Mouse (Mus musculus) activated CD4-positive, CD25-positive, alpha-beta regulatory T cell, adult 9 weeks (primary cell): ENCODE measurements around the gene Ptgds. TPM values are rescaled to one million over a fixed set of nuclear protein-coding genes. Genes with fewer than 3 reads are reported as not detected.

ENCODE experiments used
- polyA plus RNA-seq: library from polyadenylated mRNA; unstranded; fragments of 100-300 nt; shearing (Covaris generic); gene quantifications from one replicate; pipeline ENCODE4 v1.2.1, GENCODE M21; 2017

Ptgds gene
- polyA plus RNA-seq, result not detected

GRCm38 (mm10) chr2:25469969-25470368 is at the start of gene Ptgds:
Ptgds (minus strand) TSS chr2:25470046.

DNA sequence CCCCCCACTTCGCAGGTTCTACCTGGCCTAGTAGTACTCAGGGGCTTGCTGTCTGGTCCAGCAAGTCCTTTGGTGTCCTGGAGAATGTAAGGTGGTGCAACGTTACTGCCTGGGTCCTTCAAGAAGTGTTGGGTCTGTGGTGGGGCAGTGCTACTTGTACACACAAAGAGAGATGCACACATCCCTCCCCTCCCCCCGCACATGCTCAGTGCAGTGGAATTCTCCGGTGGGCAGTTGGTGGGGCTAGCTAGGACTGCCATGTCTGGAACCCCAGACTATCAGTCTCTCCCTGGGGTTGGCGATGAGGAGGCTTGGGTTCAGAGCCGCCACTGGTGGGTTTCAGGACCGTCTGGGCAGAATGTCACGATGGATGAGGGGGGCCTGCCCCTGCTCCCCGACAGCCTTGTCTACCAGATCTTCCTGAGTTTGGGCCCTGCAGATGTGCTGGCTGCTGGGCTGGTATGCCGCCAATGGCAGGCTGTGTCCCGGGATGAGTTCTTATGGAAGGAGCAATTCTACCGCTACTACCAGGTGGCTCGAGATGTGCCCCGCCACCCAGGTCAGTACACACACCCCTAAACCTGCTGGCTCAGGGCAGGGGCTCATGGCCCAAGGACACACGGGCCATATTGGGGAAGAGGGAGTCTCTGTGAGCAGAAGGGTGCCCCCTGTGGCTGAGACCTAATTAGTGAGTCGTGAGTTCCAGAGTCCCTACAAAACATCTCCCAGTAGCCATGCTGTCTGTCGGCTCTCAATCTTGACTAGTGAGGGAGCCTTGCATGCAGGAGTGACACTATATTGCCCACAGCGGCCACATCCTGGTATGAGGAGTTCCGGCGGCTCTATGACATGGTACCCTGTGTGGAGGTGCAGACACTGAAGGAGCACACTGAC is 32.0 kb upstream of the Ptgds start, which contains the start of gene C8g:
Gene C8g, minus strand, starts transcription at position 127 of the 894 bp plus-strand sequence.

GRCm38 (mm10) chr2:25500576-25501405 is 30.9 kb upstream of the Ptgds start, which contains the start of gene Fbxw5:
Fbxw5 (plus strand) TSS chr2:25500750.

GRCm38 (mm10) chr2:25493476-25493961 is 23.7 kb upstream of the Ptgds start, which contains the start of gene Lcn12:
Lcn12 (minus strand) TSS chr2:25493911.

GRCm38 (mm10) chr2:25460551-25461309 is 9.1 kb downstream of the Ptgds start, which contains the start of gene Paxx:
Paxx (minus strand) TSS chr2:25461094.

GRCm38 (mm10) chr2:25456205-25456953 is 13.5 kb downstream of the Ptgds start, which contains the start of gene Clic3:
Clic3 (plus strand) TSS chr2:25456838.

GRCm38 (mm10) chr2:25428442-25429236 is 41.2 kb downstream of the Ptgds start, which contains the start of gene Abca2:
Abca2 (plus strand) TSS chr2:25428703.

DNA sequence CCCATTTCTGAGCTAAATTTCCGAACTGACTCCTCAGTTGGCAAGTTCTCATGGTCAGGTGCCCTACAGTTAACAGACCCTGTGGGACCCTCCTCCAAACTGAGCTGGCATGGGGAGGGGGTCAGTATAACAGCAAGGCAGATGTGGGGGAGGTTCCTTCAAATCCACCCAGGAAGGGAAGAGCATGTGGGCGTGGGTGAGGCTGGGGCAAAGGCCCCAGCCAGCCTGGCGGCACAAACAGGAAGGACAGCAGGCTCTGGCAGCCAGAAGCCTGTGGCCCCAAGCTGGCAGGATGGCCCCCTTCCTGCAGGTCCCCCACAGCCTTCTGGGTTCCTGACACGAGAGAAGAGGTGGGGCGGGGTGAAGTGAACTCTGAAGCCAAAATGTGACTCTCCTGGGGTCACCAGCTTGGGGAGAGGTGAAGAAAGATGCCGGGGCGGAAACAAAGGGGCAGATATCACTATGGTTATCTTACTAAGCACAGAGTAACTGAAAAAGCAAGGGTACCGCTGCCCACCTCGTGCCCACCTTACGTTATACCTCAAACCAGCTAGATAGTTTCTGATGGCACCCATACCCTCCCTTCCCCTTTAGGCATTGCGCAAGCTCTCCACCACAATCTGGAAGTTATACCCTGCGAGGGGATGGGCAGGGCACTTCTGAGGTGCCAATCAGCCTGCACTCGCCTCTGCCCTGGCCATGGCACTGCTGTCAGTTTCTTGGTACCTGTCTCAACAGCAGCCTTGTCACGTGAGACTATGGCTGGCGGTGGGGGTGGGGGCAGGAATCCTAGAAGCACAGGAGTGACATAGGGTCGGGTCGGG is 47.0 kb downstream of the Ptgds start, which contains the start of gene Fut7:
Gene Fut7, plus strand, starts transcription at position 681 of the 824 bp plus-strand sequence.

Other genes starting within 250 kb of the Ptgds start
- gene Tubb4b, start 245.3 kb downstream of the Ptgds start, polyA plus RNA-seq, result 235 TPM
- not detected for gene Slc34a3, start 235.7 kb downstream of the Ptgds start, polyA plus RNA-seq
- gene Rnf224, start 233.3 kb downstream of the Ptgds start, polyA plus RNA-seq, result not detected
- gene Rnf208, start 227.8 kb downstream of the Ptgds start, polyA plus RNA-seq, result not detected
- not detected for gene Cysrt1, start 227.6 kb downstream of the Ptgds start, polyA plus RNA-seq
- 10.4 TPM for gene AL732309.1, start 223.2 kb downstream of the Ptgds start, polyA plus RNA-seq
- 16.9 TPM for gene Tmem203, start 214.6 kb downstream of the Ptgds start, polyA plus RNA-seq
- 3.8 TPM for gene Tprn, start 207.4 kb downstream of the Ptgds start, polyA plus RNA-seq
- gene Ssna1, start 197.6 kb downstream of the Ptgds start, polyA plus RNA-seq, result 144 TPM
- 106 TPM for gene Anapc2, start 197.6 kb downstream of the Ptgds start, polyA plus RNA-seq
- not detected for gene Tmem210, start 181.9 kb downstream of the Ptgds start, polyA plus RNA-seq
- not detected for gene Lrrc26, start 180.1 kb downstream of the Ptgds start, polyA plus RNA-seq
- 0.11 TPM for gene Grin1, start 150.9 kb downstream of the Ptgds start, polyA plus RNA-seq
- 24.2 TPM for gene Man1b1, start 137.7 kb downstream of the Ptgds start, polyA plus RNA-seq
- gene Dpp7, start 113.7 kb downstream of the Ptgds start, polyA plus RNA-seq, result 25.1 TPM
- gene Uap1l1, start 104.4 kb downstream of the Ptgds start, polyA plus RNA-seq, result 19.7 TPM
- 0.39 TPM for gene Sapcd2, start 97.7 kb downstream of the Ptgds start, polyA plus RNA-seq
- 0.56 TPM for gene Entpd2, start 74.2 kb downstream of the Ptgds start, polyA plus RNA-seq
- 3.4 TPM for gene Npdc1, start 70.7 kb downstream of the Ptgds start, polyA plus RNA-seq
- gene Fut7, start 46.8 kb downstream of the Ptgds start, polyA plus RNA-seq, result 11.3 TPM
- gene Abca2, start 41.3 kb downstream of the Ptgds start, polyA plus RNA-seq, result 24.7 TPM
- 4.6 TPM for gene Clic3, start 13.2 kb downstream of the Ptgds start, polyA plus RNA-seq
- gene Paxx, start 9.0 kb downstream of the Ptgds start, polyA plus RNA-seq, result 96.1 TPM
- not detected for gene Lcn12, start 23.9 kb upstream of the Ptgds start, polyA plus RNA-seq
- gene Fbxw5, start 30.7 kb upstream of the Ptgds start, polyA plus RNA-seq, result 115 TPM
- gene C8g, start 31.7 kb upstream of the Ptgds start, polyA plus RNA-seq, result 10.0 TPM
- gene Traf2, start 76.9 kb upstream of the Ptgds start, polyA plus RNA-seq, result 107 TPM
- 388 TPM for gene Edf1, start 87.8 kb upstream of the Ptgds start, polyA plus RNA-seq
- gene Mamdc4, start 104.8 kb upstream of the Ptgds start, polyA plus RNA-seq, result 1.6 TPM
- 62.9 TPM for gene Phpt1, start 105.2 kb upstream of the Ptgds start, polyA plus RNA-seq
- 0.42 TPM for gene Ajm1, start 111.7 kb upstream of the Ptgds start, polyA plus RNA-seq
- 7.5 TPM for gene Rabl6, start 138.5 kb upstream of the Ptgds start, polyA plus RNA-seq
- not detected for gene Ccdc183, start 147.6 kb upstream of the Ptgds start, polyA plus RNA-seq
- gene Tmem141, start 152.0 kb upstream of the Ptgds start, polyA plus RNA-seq, result 1.5 TPM
- gene Fcna, start 158.0 kb upstream of the Ptgds start, polyA plus RNA-seq, result 6.2 TPM
- not detected for gene Lcn8, start 183.1 kb upstream of the Ptgds start, polyA plus RNA-seq
- gene Lcn5, start 187.9 kb upstream of the Ptgds start, polyA plus RNA-seq, result not detected
- gene Lcn6, start 206.7 kb upstream of the Ptgds start, polyA plus RNA-seq, result not detected
- gene Lcn10, start 212.7 kb upstream of the Ptgds start, polyA plus RNA-seq, result not detected
- gene Obp2a, start 230.0 kb upstream of the Ptgds start, polyA plus RNA-seq, result 1.1 TPM
- 166 TPM for gene Bmyc, start 236.7 kb upstream of the Ptgds start, polyA plus RNA-seq